ENCODE assay signal across 18 mouse cellular contexts in genomic region chr13:15929890-15930289, GRCm38 (mm10).
DNase-seq lines count a peak whose midpoint lies in the region; ATAC-seq lines count a peak whose summit lies in the region.
"Had no signal": no experiment of that assay in that cellular context is flagged by ENCODE, and none has a peak within 500 bp of the region (broad histone marks: within the 10 kb centered on the region; RNA-seq: fewer than 3 reads in every experiment).

No protein-coding gene starts in this region.

- H3K4me2 ChIP-seq in forebrain, embryonic 11.5 days (ENCODE audit: low read depth, low read length, severe bottlenecking) = no peak overlapping the region
- H3K4me2 ChIP-seq: embryonic facial prominence, embryonic 13.5 days; hindbrain, embryonic 14.5 days; limb, embryonic 12.5 days had no signal

- H3K27ac ChIP-seq in forebrain, embryonic 11.5 days (ENCODE audit: low read depth, low read length) = no peak overlapping the region
- H3K27ac ChIP-seq: embryonic facial prominence, embryonic 13.5 days; hindbrain, embryonic 14.5 days; limb, embryonic 12.5 days had no signal

- no peak overlapping the region for H3K4me3 ChIP-seq in forebrain, embryonic 11.5 days (ENCODE audit: low read depth, low read length)
- H3K4me3 ChIP-seq: embryonic facial prominence, embryonic 13.5 days; limb, embryonic 12.5 days had no signal

- no peaks in the 10 kb centered on the region for H3K36me3 ChIP-seq in forebrain, embryonic 11.5 days (ENCODE audit: control insufficient read depth, insufficient read depth, low read length)
- H3K36me3 ChIP-seq: embryonic facial prominence, embryonic 13.5 days; G1E; limb, embryonic 12.5 days had no signal

- H3K4me1 ChIP-seq in forebrain, embryonic 11.5 days (replicated peaks; ENCODE audit: control insufficient read depth, insufficient read depth, low read length) = no peaks in the 10 kb centered on the region
- H3K4me1 ChIP-seq: embryonic facial prominence, embryonic 13.5 days; limb, embryonic 12.5 days had no signal

- intact Hi-C loops in left cerebral cortex, postnatal 4 days (cut with DNase I) = no loop called here

- no peaks in the 10 kb centered on the region for H3K9me3 ChIP-seq in forebrain, embryonic 11.5 days (ENCODE audit: control insufficient read depth, low read length)
- H3K9me3 ChIP-seq: embryonic facial prominence, embryonic 13.5 days; G1E; limb, embryonic 12.5 days had no signal

- 89% methylated on average over 3 of the region's 3 CpGs for WGBS in forebrain, embryonic 11.5 days

- no peak overlapping the region for H3K9ac ChIP-seq in forebrain, embryonic 11.5 days (ENCODE audit: low read length)
- H3K9ac ChIP-seq: embryonic facial prominence, embryonic 13.5 days; forebrain, postnatal 0 days; hindbrain, embryonic 14.5 days; limb, embryonic 12.5 days had no signal

- DNase-seq in adrenal gland, adult 8-10 months = peak; percentile 33
- no peak for DNase-seq in adrenal gland, postnatal 4 days (ENCODE audit: low spot score in 2 of 2)
- peak; percentile 85 for DNase-seq in 3T3-L1 (ENCODE audit: low read depth, low spot score)
- DNase-seq in adrenal gland, postnatal 36 days = peak; percentile 19 to 34
- peak; percentile 7 for DNase-seq in lung, postnatal 10 days
- DNase-seq in forebrain, embryonic 11.5 days (ENCODE audit: low spot score) = no peak
- no peak for DNase-seq in left cerebral cortex, postnatal 4 days
- no peak for DNase-seq in gastrocnemius, postnatal 25 days
- DNase-seq: cerebellum, postnatal 25 days; forebrain, postnatal 0 days; gastrocnemius, postnatal 36 days; kidney, adult 11 months; kidney, postnatal 36 days; midbrain, embryonic 14.5 days had no signal

- H3K27me3 ChIP-seq in forebrain, embryonic 11.5 days (ENCODE audit: control insufficient read depth, insufficient read depth, low read length) = no peaks in the 10 kb centered on the region
- H3K27me3 ChIP-seq: embryonic facial prominence, embryonic 13.5 days; limb, embryonic 12.5 days had no signal

- ATAC-seq in forebrain, embryonic 11.5 days (replicated peaks; ENCODE audit: low FRiP score) = no peak
- ATAC-seq: forebrain, postnatal 0 days had no signal

Comparison
In these comparisons a context has a peak if more than half of its experiments do, and no peak if none do; other contexts are left out.
1. DNase-seq: peak in adrenal gland, adult 8-10 months (single experiment), 3T3-L1 (single experiment), adrenal gland, postnatal 36 days (2 of 2) and lung, postnatal 10 days (single experiment); none in adrenal gland, postnatal 4 days (0 of 2), forebrain, embryonic 11.5 days (single experiment), left cerebral cortex, postnatal 4 days (single experiment) and gastrocnemius, postnatal 25 days (single experiment).